Mouse (Mus musculus): Measurements from ENCODE around the gene Ptpra. TPM values are rescaled to one million over a fixed set of nuclear protein-coding genes. Genes with fewer than 3 reads are reported as not detected.
"Not testable (repeated sequence)": the region's sequence is repeated elsewhere in the genome, so short reads cannot be mapped to it uniquely, and the experiment has no call there.

Ptpra gene
- polyA plus RNA-seq, 1 experiment from 2014 or later, result 96.8 TPM

DNA sequence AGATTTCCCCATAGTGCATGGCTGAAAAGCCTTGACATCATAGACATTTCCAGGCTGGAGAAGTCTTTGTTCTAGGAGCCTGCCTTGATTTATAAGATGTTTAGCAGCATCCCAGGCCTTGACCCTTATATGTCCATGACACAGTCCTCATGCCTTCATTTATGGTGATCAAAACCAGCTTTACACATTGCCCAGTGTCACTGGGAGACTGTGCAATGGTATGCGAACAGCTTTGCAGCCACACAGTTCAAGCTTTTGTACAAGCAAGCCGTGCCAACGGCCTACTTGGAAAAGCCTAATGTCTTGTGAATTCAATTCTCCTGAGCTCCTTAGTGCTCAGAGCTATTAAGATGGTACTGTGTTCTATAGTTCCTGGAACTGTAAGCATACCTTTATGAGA is 32.6 kb downstream of the Ptpra start:
- Histone ChIP-seq H3K27ac (replicated peaks; ENCODE audit: low read depth, low read length) (no peak overlapping the region), H3K36me3 (replicated peaks; ENCODE audit: control insufficient read depth, insufficient read depth, low read depth, low read length) (no peaks in the 10 kb centered on the region), H3K4me3 (ENCODE audit: low read depth, low read length) (no peak overlapping the region), H3K27me3 (ENCODE audit: control insufficient read depth, insufficient read depth, low read length) (no peaks in the 10 kb centered on the region), H3K9me3 (replicated peaks; ENCODE audit: control insufficient read depth, low read length) (no peaks in the 10 kb centered on the region), H3K9ac (replicated peaks; ENCODE audit: low read length) (no peak overlapping the region), H3K4me1 (ENCODE audit: control insufficient read depth, insufficient read depth, low read length) (no peaks in the 10 kb centered on the region), H3K4me2 (ENCODE audit: low read depth, low read length) (no peak overlapping the region)
- 94% methylated on average over 3 of the region's 3 CpGs for WGBS
- no peak for DNase-seq (ENCODE audit: low spot score)
- ATAC-seq (replicated peaks; ENCODE audit: insufficient number of reproducible peaks, low FRiP score, low TSS enrichment, low read depth), result no peak

DNA sequence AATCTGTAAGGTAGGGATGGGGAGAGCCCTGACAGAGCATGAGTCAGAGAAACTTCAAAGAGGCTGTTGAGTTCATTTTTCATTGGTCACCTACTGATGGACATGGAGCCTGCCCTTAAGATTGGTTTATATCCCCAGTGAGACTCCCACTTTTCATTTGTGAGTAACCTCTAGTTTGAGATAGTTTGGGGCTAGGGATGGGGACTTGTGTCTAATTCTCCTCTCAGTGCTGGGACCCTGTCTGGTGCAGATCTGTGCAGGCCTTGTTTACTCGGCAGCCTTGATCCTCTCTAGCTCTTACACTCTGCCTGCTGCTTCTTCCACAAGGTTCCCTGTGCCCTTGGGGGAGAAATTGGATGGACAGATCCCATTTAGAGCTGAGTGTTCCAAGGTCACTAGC is 34.1 kb downstream of the Ptpra start:
- H3K9ac ChIP-seq (replicated peaks; ENCODE audit: low read length), result no peak overlapping the region
- no peak overlapping the region for H3K4me3 ChIP-seq (ENCODE audit: low read depth, low read length)
- no peak overlapping the region for H3K4me2 ChIP-seq (ENCODE audit: low read depth, low read length)
- no peaks in the 10 kb centered on the region for H3K36me3 ChIP-seq (replicated peaks; ENCODE audit: control insufficient read depth, insufficient read depth, low read depth, low read length)
- ATAC-seq (replicated peaks; ENCODE audit: insufficient number of reproducible peaks, low FRiP score, low TSS enrichment, low read depth) (no peak), DNase-seq (ENCODE audit: low spot score) (no peak)
- H3K27ac ChIP-seq (replicated peaks; ENCODE audit: low read depth, low read length), result no peak overlapping the region
- H3K4me1 ChIP-seq (ENCODE audit: control insufficient read depth, insufficient read depth, low read length), result no peaks in the 10 kb centered on the region
- WGBS, result 82% methylated on average over 1 of the region's 1 CpGs
- no peaks in the 10 kb centered on the region for H3K9me3 ChIP-seq (replicated peaks; ENCODE audit: control insufficient read depth, low read length)
- H3K27me3 ChIP-seq (ENCODE audit: control insufficient read depth, insufficient read depth, low read length), result no peaks in the 10 kb centered on the region

DNA sequence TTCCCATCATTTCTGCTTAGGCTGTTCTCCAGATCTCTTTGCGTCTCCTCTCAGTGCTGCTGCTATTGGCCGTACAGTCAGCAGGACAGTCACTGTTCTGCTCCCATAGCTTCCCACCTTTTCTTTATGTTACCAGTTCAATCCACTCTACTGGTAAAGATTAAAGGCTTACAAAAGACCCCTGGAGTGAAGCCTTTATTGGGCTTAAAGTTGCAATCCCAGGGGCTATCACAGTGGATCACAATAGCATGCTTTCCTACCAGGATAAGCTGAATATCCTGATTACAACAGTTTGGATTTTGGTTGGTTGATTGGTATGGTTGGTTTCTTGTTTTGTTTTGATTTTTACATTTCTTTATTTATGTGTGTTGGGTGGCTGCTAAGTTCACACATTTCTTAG is 37.9 kb downstream of the Ptpra start:
- no peak overlapping the region for H3K27ac ChIP-seq (replicated peaks; ENCODE audit: low read depth, low read length)
- no peak for DNase-seq (ENCODE audit: low spot score)
- no peak for ATAC-seq (replicated peaks; ENCODE audit: insufficient number of reproducible peaks, low FRiP score, low TSS enrichment, low read depth)

DNA sequence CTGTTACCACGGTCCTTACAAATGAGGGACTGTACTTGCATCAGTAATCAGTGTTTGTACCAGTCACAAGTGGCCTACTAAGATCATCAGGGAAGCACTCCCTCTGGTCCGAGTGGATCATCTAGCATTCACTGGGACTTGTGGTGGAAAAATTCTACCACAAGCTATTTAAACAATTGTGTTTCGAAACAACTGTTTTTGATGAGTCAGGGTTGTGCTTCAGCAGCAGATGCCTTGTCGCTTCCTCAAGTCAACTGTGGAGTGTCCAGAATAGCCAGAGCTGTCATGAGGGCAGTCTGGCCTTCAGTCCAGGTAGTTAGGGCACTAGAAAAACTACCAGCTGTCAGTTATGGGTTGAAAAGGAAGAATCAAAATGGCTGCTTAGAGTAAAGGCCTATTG is 38.5 kb downstream of the Ptpra start:
- ATAC-seq (replicated peaks; ENCODE audit: insufficient number of reproducible peaks, low FRiP score, low TSS enrichment, low read depth), result no peak
- H3K36me3 ChIP-seq (replicated peaks; ENCODE audit: control insufficient read depth, insufficient read depth, low read depth, low read length), result no peaks in the 10 kb centered on the region
- no peak overlapping the region for H3K4me2 ChIP-seq (ENCODE audit: low read depth, low read length)
- H3K27me3 ChIP-seq (ENCODE audit: control insufficient read depth, insufficient read depth, low read length), result no peaks in the 10 kb centered on the region
- no peak overlapping the region for H3K4me3 ChIP-seq (ENCODE audit: low read depth, low read length)
- no peaks in the 10 kb centered on the region for H3K4me1 ChIP-seq (ENCODE audit: control insufficient read depth, insufficient read depth, low read length)
- no peaks in the 10 kb centered on the region for H3K9me3 ChIP-seq (replicated peaks; ENCODE audit: control insufficient read depth, low read length)
- DNase-seq (ENCODE audit: low spot score), result no peak
- WGBS, result 91% methylated on average over 4 of the region's 4 CpGs
- no peak overlapping the region for H3K27ac ChIP-seq (replicated peaks; ENCODE audit: low read depth, low read length)
- H3K9ac ChIP-seq (replicated peaks; ENCODE audit: low read length), result no peak overlapping the region

More for the DNA sequence above, 37.9 kb downstream of the Ptpra start:
- Histone ChIP-seq H3K4me3 (ENCODE audit: low read depth, low read length) (no peak overlapping the region), H3K9ac (replicated peaks; ENCODE audit: low read length) (no peak overlapping the region), H3K36me3 (replicated peaks; ENCODE audit: control insufficient read depth, insufficient read depth, low read depth, low read length) (no peaks in the 10 kb centered on the region), H3K27me3 (ENCODE audit: control insufficient read depth, insufficient read depth, low read length) (no peaks in the 10 kb centered on the region), H3K4me1 (ENCODE audit: control insufficient read depth, insufficient read depth, low read length) (no peaks in the 10 kb centered on the region), H3K9me3 (replicated peaks; ENCODE audit: control insufficient read depth, low read length) (no peaks in the 10 kb centered on the region), H3K4me2 (ENCODE audit: low read depth, low read length) (no peak overlapping the region)
- 83% methylated on average over 2 of the region's 2 CpGs for WGBS

GRCm38 (mm10) chr2:130491162-130491561 is 41.1 kb downstream of the Ptpra start:
- DNase-seq (ENCODE audit: low spot score) (no peak), ATAC-seq (replicated peaks; ENCODE audit: insufficient number of reproducible peaks, low FRiP score, low TSS enrichment, low read depth) (no peak)
- 64% methylated on average over 4 of the region's 4 CpGs for WGBS
- H3K27ac ChIP-seq (replicated peaks; ENCODE audit: low read depth, low read length), result no peak overlapping the region
- H3K27me3 ChIP-seq (ENCODE audit: control insufficient read depth, insufficient read depth, low read length), result no peaks in the 10 kb centered on the region
- no peak overlapping the region for H3K4me3 ChIP-seq (ENCODE audit: low read depth, low read length)
- no peaks in the 10 kb centered on the region for H3K36me3 ChIP-seq (replicated peaks; ENCODE audit: control insufficient read depth, insufficient read depth, low read depth, low read length)
- H3K9me3 ChIP-seq (replicated peaks; ENCODE audit: control insufficient read depth, low read length), result no peaks in the 10 kb centered on the region
- H3K4me2 ChIP-seq (ENCODE audit: low read depth, low read length), result no peak overlapping the region
- no peak overlapping the region for H3K9ac ChIP-seq (replicated peaks; ENCODE audit: low read length)
- H3K4me1 ChIP-seq (ENCODE audit: control insufficient read depth, insufficient read depth, low read length), result no peaks in the 10 kb centered on the region

- Histone ChIP-seq H3K4me1 (ENCODE audit: control insufficient read depth, insufficient read depth, low read length) (no peaks in the 10 kb centered on the region), H3K4me3 (ENCODE audit: low read depth, low read length) (no peak overlapping the region), H3K27ac (replicated peaks; ENCODE audit: low read depth, low read length) (no peak overlapping the region), H3K9me3 (replicated peaks; ENCODE audit: control insufficient read depth, low read length) (no peaks in the 10 kb centered on the region), H3K9ac (replicated peaks; ENCODE audit: low read length) (no peak overlapping the region), H3K36me3 (replicated peaks; ENCODE audit: control insufficient read depth, insufficient read depth, low read depth, low read length) (no peaks in the 10 kb centered on the region), H3K4me2 (ENCODE audit: low read depth, low read length) (no peak overlapping the region), H3K27me3 (ENCODE audit: control insufficient read depth, insufficient read depth, low read length) (no peaks in the 10 kb centered on the region)
- ATAC-seq (replicated peaks; ENCODE audit: insufficient number of reproducible peaks, low FRiP score, low TSS enrichment, low read depth) (peak; percentile 82), DNase-seq (ENCODE audit: low spot score) (peak; percentile 61)
- WGBS, result 30% methylated on average over 7 of the region's 7 CpGs
Measured at GRCm38 (mm10) chr2:130491587-130491986, 41.5 kb downstream of the Ptpra start.

- ATAC-seq (replicated peaks; ENCODE audit: insufficient number of reproducible peaks, low FRiP score, low TSS enrichment, low read depth); H3K27me3 ChIP-seq (ENCODE audit: control insufficient read depth, insufficient read depth, low read length); H3K27ac ChIP-seq (replicated peaks; ENCODE audit: low read depth, low read length); H3K4me1 ChIP-seq (ENCODE audit: control insufficient read depth, insufficient read depth, low read length); H3K4me3 ChIP-seq (ENCODE audit: low read depth, low read length); H3K36me3 ChIP-seq (replicated peaks; ENCODE audit: control insufficient read depth, insufficient read depth, low read depth, low read length); H3K9ac ChIP-seq (replicated peaks; ENCODE audit: low read length); H3K9me3 ChIP-seq (replicated peaks; ENCODE audit: control insufficient read depth, low read length); DNase-seq (ENCODE audit: low spot score); H3K4me2 ChIP-seq (ENCODE audit: low read depth, low read length): not testable (repeated sequence)
- WGBS, result 88% methylated on average over 4 of the region's 4 CpGs
Measured at GRCm38 (mm10) chr2:130495114-130495513, 45.0 kb downstream of the Ptpra start.

DNA sequence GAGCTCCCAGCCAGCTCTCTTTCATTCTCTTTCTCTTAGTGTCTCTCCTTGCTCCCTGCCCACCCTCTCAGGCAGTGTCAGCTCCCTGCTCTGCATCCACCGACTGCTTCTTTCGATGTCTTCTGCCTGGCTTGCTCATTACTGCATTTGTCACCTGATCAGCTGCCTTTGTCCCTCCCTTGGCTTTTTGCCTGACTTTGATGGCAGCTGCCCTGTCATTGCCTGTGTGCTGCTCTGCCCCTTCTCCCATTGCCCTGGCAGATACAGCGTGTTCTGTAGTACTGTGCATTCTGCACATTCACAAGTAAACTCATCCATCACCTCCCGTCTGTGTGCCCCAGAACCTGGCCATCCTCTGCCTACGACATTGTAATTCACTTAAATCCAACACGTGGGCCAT is 46.0 kb downstream of the Ptpra start:
- DNase-seq (ENCODE audit: low spot score) (no peak), ATAC-seq (replicated peaks; ENCODE audit: insufficient number of reproducible peaks, low FRiP score, low TSS enrichment, low read depth) (no peak)
- Histone ChIP-seq H3K4me2 (ENCODE audit: low read depth, low read length) (no peak overlapping the region), H3K4me1 (ENCODE audit: control insufficient read depth, insufficient read depth, low read length) (no peaks in the 10 kb centered on the region), H3K9ac (replicated peaks; ENCODE audit: low read length) (no peak overlapping the region), H3K27me3 (ENCODE audit: control insufficient read depth, insufficient read depth, low read length) (no peaks in the 10 kb centered on the region), H3K27ac (replicated peaks; ENCODE audit: low read depth, low read length) (no peak overlapping the region), H3K4me3 (ENCODE audit: low read depth, low read length) (no peak overlapping the region), H3K9me3 (replicated peaks; ENCODE audit: control insufficient read depth, low read length) (no peaks in the 10 kb centered on the region), H3K36me3 (replicated peaks; ENCODE audit: control insufficient read depth, insufficient read depth, low read depth, low read length) (no peaks in the 10 kb centered on the region)
- 60% methylated on average over 6 of the region's 6 CpGs for WGBS

All from embryonic facial prominence, embryonic 11.5 days (tissue).